Mouse (Mus musculus) heart, adult 2 months (tissue): Measurements from ENCODE around the gene Dnajc8. TPM values are rescaled to one million over a fixed set of nuclear protein-coding genes. Genes with fewer than 3 reads are reported as not detected.

Experiments used
- DNase-seq, 2 experiments: peaks; one replicate each; pipeline ENCODE4 v3.0.0; 2021
- H3K27ac ChIP-seq: fragments of 200-600 bp; 2 replicates; pipeline ENCODE4 v1.8.1; 2022
- H3K27me3 ChIP-seq: fragments of 200-500 bp; 2 replicates; pipeline ENCODE4 v1.6.1; 2012; ENCODE audit warnings: mild to moderate bottlenecking, low read length, inconsistent platforms, mixed read lengths; ENCODE audit not compliant: control insufficient read depth, insufficient read depth
- H3K36me3 ChIP-seq: fragments of 200-500 bp; 2 replicates; pipeline ENCODE4 v1.6.1; 2012; ENCODE audit warnings: low read length, inconsistent platforms; ENCODE audit not compliant: control insufficient read depth, insufficient read depth
- H3K4me1 ChIP-seq: fragments of 200-500 bp; 2 replicates; pipeline ENCODE4 v1.6.1; 2011; ENCODE audit warnings: low read length; ENCODE audit not compliant: control insufficient read depth, insufficient read depth
- H3K4me3 ChIP-seq: fragments of 200-600 bp; 2 replicates; pipeline ENCODE4 v1.8.1; 2022
- H3K79me2 ChIP-seq: fragments of 200-500 bp; replicated peaks from 2 replicates; pipeline ENCODE4 v1.6.1; 2012; ENCODE audit warnings: mild to moderate bottlenecking, inconsistent platforms, low read length, moderate library complexity, mixed read lengths; ENCODE audit not compliant: control insufficient read depth, insufficient read depth
- H3K9ac ChIP-seq: fragments of 200-500 bp; 2 replicates; pipeline ENCODE4 v1.6.1; 2012; ENCODE audit warnings: low read depth, mild to moderate bottlenecking, control low read depth, inconsistent platforms, low read length, mixed read lengths
- CTCF ChIP-seq: fragments of 200-600 bp; IDR thresholded peaks from 2 replicates; pipeline ENCODE4 v1.8.1; 2022; ENCODE audit warnings: antibody characterized with exemption, mild to moderate bottlenecking, moderate library complexity
- EP300 ChIP-seq: fragments of 200-500 bp; IDR thresholded peaks from 2 replicates; pipeline ENCODE4 v1.6.1; 2011; ENCODE audit warnings: low read depth, low read length, control low read depth; ENCODE audit not compliant: insufficient read depth
- POLR2A ChIP-seq: fragments of 200-500 bp; IDR thresholded peaks from 2 replicates; pipeline ENCODE4 v1.6.1; 2011; ENCODE audit warnings: mild to moderate bottlenecking, low read depth, low read length, control low read depth; ENCODE audit not compliant: insufficient read depth
- WGBS: fragments of 180-500 bp; shearing (Covaris S2); methylation state at CpG from one replicate; pipeline ENCODE4 v1.1.7; 2018; 5-methylcytosine and 5-hydroxymethylcytosine counted together
- intact Hi-C: fragments of 180-260 bp; cut with DNase I; formaldehyde crosslinking; loops from one replicate; pipeline ENCODE4 v1.15.1; 2025
- polyA plus RNA-seq: library from polyadenylated mRNA; depleted of rRNA; stranded (reverse); fragments of >200 nt; gene quantifications from 2 replicates; pipeline ENCODE4 v1.2.3, GENCODE M21; 2012
- total RNA-seq, 2 experiments: library from RNA; stranded (reverse); gene quantifications; 2 replicates each; pipeline ENCODE4 v1.2.3; 2021

The Dnajc8 gene
- total and polyA plus RNA-seq, 3 experiments = 29.1 to 58.8 (median 53.3) TPM

- TF ChIP-seq POLR2A = no peak
- TF ChIP-seq CTCF = no peak
- no peak for TF ChIP-seq EP300
- Histone ChIP-seq H3K27ac (peak overlapping the region; percentile 55), H3K4me1 (peaks cover 6% of the 10 kb centered on the region), H3K36me3 (no peaks in the 10 kb centered on the region), H3K4me3 (no peak overlapping the region), H3K9ac (0 out of 2 replicates have a peak overlapping the region, but pooled peaks have one; percentile 6), H3K27me3 (no peaks in the 10 kb centered on the region), H3K79me2 (no peaks in the 10 kb centered on the region)
- 15% methylated on average over 11 of the region's 11 CpGs for WGBS
- DNase-seq = peak in 1 of 2 experiments; percentile 41
- intact Hi-C loops = loop anchor here (5.0 kb wide), 1 partner anchor 44 kb away; no protein-coding TSS in a partner anchor
Observed at GRCm38 (mm10) chr4:132573327-132573726, 38.0 kb downstream of the Dnajc8 start.

- intact Hi-C loops = loop anchor here (5.0 kb wide), 1 partner anchor 42 kb away; no protein-coding TSS in a partner anchor
- WGBS = 90% methylated on average over 1 of the region's 1 CpGs
- DNase-seq = no peak
Observed at GRCm38 (mm10) chr4:132574809-132575347, 39.5 kb downstream of the Dnajc8 start.

GRCm38 (mm10) chr4:132583781-132584180 lies 48.4 kb downstream of the Dnajc8 start:
- H3K79me2 ChIP-seq = no peaks in the 10 kb centered on the region
- no peak for DNase-seq
- TF ChIP-seq CTCF = no peak
- no peak for TF ChIP-seq EP300
- no peak for TF ChIP-seq POLR2A
- no peaks in the 10 kb centered on the region for H3K27me3 ChIP-seq
- no peak overlapping the region for H3K4me3 ChIP-seq
- intact Hi-C loops = no loop called here
- H3K4me1 ChIP-seq = no peaks in the 10 kb centered on the region
- H3K9ac ChIP-seq = no peak overlapping the region
- WGBS = 63% methylated on average over 3 of the region's 3 CpGs
- H3K27ac ChIP-seq = no peak overlapping the region
- no peaks in the 10 kb centered on the region for H3K36me3 ChIP-seq

More at GRCm38 (mm10) chr4:132574809-132575347, 39.5 kb downstream of the Dnajc8 start:
- Histone ChIP-seq H3K79me2 (no peaks in the 10 kb centered on the region), H3K27me3 (no peaks in the 10 kb centered on the region), H3K4me3 (no peak overlapping the region), H3K27ac (no peak overlapping the region), H3K4me1 (peaks cover 6% of the 10 kb centered on the region), H3K36me3 (no peaks in the 10 kb centered on the region), H3K9ac (no peak overlapping the region)
- TF ChIP-seq CTCF (no peak), EP300 (no peak)

- Histone ChIP-seq H3K27ac (no peak overlapping the region), H3K27me3 (no peaks in the 10 kb centered on the region), H3K36me3 (no peaks in the 10 kb centered on the region), H3K79me2 (no peaks in the 10 kb centered on the region), H3K4me1 (no peaks in the 10 kb centered on the region), H3K9ac (no peak overlapping the region), H3K4me3 (no peak overlapping the region)
- TF ChIP-seq CTCF (no peak), EP300 (no peak), POLR2A (no peak)
- intact Hi-C loops = no loop called here
- no peak for DNase-seq
- 55% methylated on average over 2 of the region's 2 CpGs for WGBS
Observed at GRCm38 (mm10) chr4:132584975-132585374, 49.6 kb downstream of the Dnajc8 start.

GRCm38 (mm10) chr4:132586282-132586681 lies 50.9 kb downstream of the Dnajc8 start:
- Histone ChIP-seq H3K27ac (no peak overlapping the region), H3K79me2 (no peaks in the 10 kb centered on the region), H3K9ac (no peak overlapping the region), H3K27me3 (no peaks in the 10 kb centered on the region), H3K36me3 (no peaks in the 10 kb centered on the region), H3K4me3 (no peak overlapping the region), H3K4me1 (no peaks in the 10 kb centered on the region)
- TF ChIP-seq CTCF = no peak
- no peak for TF ChIP-seq EP300
- no peak for TF ChIP-seq POLR2A
- no peak for DNase-seq
- intact Hi-C loops = no loop called here
- 86% methylated on average over 4 of the region's 4 CpGs for WGBS

- DNase-seq = no peak
- no peak for TF ChIP-seq CTCF
- no peak for TF ChIP-seq EP300
- no peak for TF ChIP-seq POLR2A
- Histone ChIP-seq H3K79me2 (no peaks in the 10 kb centered on the region), H3K36me3 (no peaks in the 10 kb centered on the region), H3K9ac (no peak overlapping the region), H3K4me3 (no peak overlapping the region), H3K27ac (no peak overlapping the region), H3K27me3 (no peaks in the 10 kb centered on the region), H3K4me1 (no peaks in the 10 kb centered on the region; the same call in 1 of the 2 replicates)
- intact Hi-C loops = no loop called here
- 63% methylated on average over 3 of the region's 3 CpGs for WGBS
Observed at GRCm38 (mm10) chr4:132588512-132588911, 53.2 kb downstream of the Dnajc8 start.
